Mouse (Mus musculus) CH12.LX (cell line): ENCODE measurements around the gene Casz1. TPM values are rescaled to one million over a fixed set of nuclear protein-coding genes. Genes with fewer than 3 reads are reported as not detected.

ENCODE experiments used
- DNase-seq: peaks from one replicate; pipeline ENCODE4 v3.0.0-alpha.2; 2013; ENCODE audit errors: extremely low read depth
- H3K27ac ChIP-seq: 2 replicates; pipeline ENCODE4 v1.5.1; 2012; ENCODE audit warnings: low read depth, mild to moderate bottlenecking, control low read depth, moderate library complexity; ENCODE audit not compliant: insufficient read depth
- H3K27me3 ChIP-seq: replicated peaks from 2 replicates; pipeline ENCODE3; 2012; ENCODE audit warnings: inconsistent platforms
- H3K36me3 ChIP-seq, 2 experiments: replicated peaks in 1 of 2; 2 replicates each; pipeline versions ENCODE3 to v1.6.1; 2012; ENCODE audit warnings: inconsistent platforms in 1 of 2, low read length in 1 of 2, mild to moderate bottlenecking in 1 of 2, mixed read lengths in 1 of 2, moderate library complexity in 1 of 2; ENCODE audit not compliant: control insufficient read depth in 1 of 2, insufficient read depth in 1 of 2
- H3K4me1 ChIP-seq, 2 experiments: 2 replicates each; pipeline ENCODE4 v1.6.1; 2012; ENCODE audit warnings: inconsistent platforms in 1 of 2, moderate library complexity in 1 of 2; ENCODE audit not compliant: insufficient read depth in 2 of 2, control insufficient read depth in 1 of 2
- H3K4me2 ChIP-seq: 2 replicates; pipeline ENCODE4 v1.6.1; 2012; ENCODE audit warnings: low read depth, mild to moderate bottlenecking, control low read depth; ENCODE audit not compliant: poor library complexity, insufficient read depth, severe bottlenecking
- H3K4me3 ChIP-seq, 3 experiments: fragments of 150-350 bp in 1 of 3; sonication (generic) in 1 of 3; replicated peaks in 1 of 3; 2 replicates each; pipeline versions ENCODE3 to v1.5.1; 2011 to 2012; ENCODE audit warnings: low read depth in 2 of 3, low read length in 2 of 3, mild to moderate bottlenecking in 2 of 3, moderate library complexity in 2 of 3, control low read depth in 1 of 3, improper control_type of control experiment in 1 of 3, inconsistent platforms in 1 of 3, mixed read lengths in 1 of 3; ENCODE audit not compliant: poor library complexity in 1 of 3
- H3K79me2 ChIP-seq: replicated peaks from 2 replicates; pipeline ENCODE4 v1.6.1; 2012; ENCODE audit warnings: mild to moderate bottlenecking, moderate library complexity; ENCODE audit not compliant: control insufficient read depth, poor library complexity, insufficient read depth, severe bottlenecking; ENCODE audit errors: extremely low read depth
- H3K9ac ChIP-seq: 2 replicates; pipeline ENCODE4 v1.6.1; 2012; ENCODE audit warnings: low read depth, mild to moderate bottlenecking, control low read depth, moderate library complexity; ENCODE audit not compliant: insufficient read depth
- H3K9me3 ChIP-seq: replicated peaks from 2 replicates; pipeline ENCODE3; 2012; ENCODE audit warnings: low read length, inconsistent platforms, mixed read lengths
- CHD1 ChIP-seq: IDR thresholded peaks from 2 replicates; pipeline ENCODE4 v1.6.1; 2012; ENCODE audit warnings: low read depth, low read length, improper control_type of control experiment, inconsistent platforms
- CTCF ChIP-seq, 2 experiments: IDR thresholded peaks in 1 of 2; conservative IDR thresholded peaks in 1 of 2; 2 replicates each; pipeline ENCODE4 v1.5.1; 2011 to 2012; ENCODE audit warnings: low read depth in 2 of 2, low read length in 2 of 2, improper control_type of control experiment in 1 of 2, inconsistent platforms in 1 of 2, mild to moderate bottlenecking in 1 of 2, moderate library complexity in 1 of 2
- E2F4 ChIP-seq: IDR thresholded peaks from 2 replicates; pipeline ENCODE4 v1.6.1; 2011; ENCODE audit warnings: low read depth, low read length, improper control_type of control experiment; ENCODE audit not compliant: insufficient replicate concordance
- ELF1 ChIP-seq: IDR thresholded peaks from 2 replicates; pipeline ENCODE4 v1.6.1; 2014; ENCODE audit warnings: low read depth, mild to moderate bottlenecking, inconsistent platforms, low read length, improper control_type of control experiment
- JUND ChIP-seq: conservative IDR thresholded peaks from 2 replicates; pipeline ENCODE4 v1.6.1; 2011; ENCODE audit warnings: low read depth, low read length, improper control_type of control experiment
- MAFK ChIP-seq: IDR thresholded peaks from 2 replicates; pipeline ENCODE4 v1.6.1; 2011; ENCODE audit warnings: low read length, improper control_type of control experiment; ENCODE audit not compliant: insufficient replicate concordance
- MEF2A ChIP-seq: IDR thresholded peaks from 2 replicates; pipeline ENCODE4 v1.6.1; 2014; ENCODE audit warnings: low read depth, mild to moderate bottlenecking, inconsistent platforms, low read length, improper control_type of control experiment, borderline replicate concordance
- MXI1 ChIP-seq: IDR thresholded peaks from 2 replicates; pipeline ENCODE4 v1.6.1; 2011; ENCODE audit warnings: mild to moderate bottlenecking, low read depth, low read length, improper control_type of control experiment
- POLR2A ChIP-seq: IDR thresholded peaks from 2 replicates; pipeline ENCODE4 v1.6.1; 2011; ENCODE audit warnings: low read depth, mild to moderate bottlenecking, improper control_type of control experiment, low read length
- POLR2AphosphoS2 ChIP-seq: IDR thresholded peaks from 2 replicates; pipeline ENCODE4 v1.6.1; 2011; ENCODE audit warnings: low read depth, low read length, improper control_type of control experiment
- SIN3A ChIP-seq: IDR thresholded peaks from 2 replicates; pipeline ENCODE4 v1.6.1; 2012; ENCODE audit warnings: low read length, improper control_type of control experiment, inconsistent platforms
- USF2 ChIP-seq: conservative IDR thresholded peaks from 2 replicates; pipeline ENCODE4 v1.6.1; 2011; ENCODE audit warnings: low read depth, low read length, improper control_type of control experiment
- ZC3H11A ChIP-seq: IDR thresholded peaks from 2 replicates; pipeline ENCODE4 v1.6.1; 2012; ENCODE audit warnings: low read depth, mild to moderate bottlenecking, inconsistent platforms, low read length, improper control_type of control experiment
- ZKSCAN1 ChIP-seq: IDR thresholded peaks from 2 replicates; pipeline ENCODE4 v1.6.1; 2012; ENCODE audit warnings: low read depth, inconsistent platforms, low read length, improper control_type of control experiment, borderline replicate concordance
- ZMIZ1 ChIP-seq: IDR thresholded peaks from 2 replicates; pipeline ENCODE4 v1.6.1; 2012; ENCODE audit warnings: low read depth, mild to moderate bottlenecking, inconsistent platforms, low read length, improper control_type of control experiment
- dilution Hi-C: fragments of 300-500 bp; cut with MboI; formaldehyde crosslinking; loops from 2 replicates; pipeline ENCODE4 v1.14.3; 2020; ENCODE audit warnings: low sequenced_read_pairs; ENCODE audit not compliant: extremely low pct_unique_long_range_greater_than_20kb, extremely low pct_ligation_motif_present
- in situ Hi-C: fragments of 300-500 bp; cut with MboI; formaldehyde crosslinking; loops from 3 replicates; pipeline ENCODE4 v1.14.3; 2019; ENCODE audit warnings: low sequenced_read_pairs, low pct_ligation_motif_present, low pct_unique_long_range_greater_than_20kb, mixed read lengths
- polyA plus RNA-seq: library from polyadenylated mRNA; unstranded; fragments of >175 nt; gene quantifications from 2 replicates; pipeline ENCODE4 v1.2.1, GENCODE M21; 2012; ENCODE audit warnings: low read depth; ENCODE audit not compliant: insufficient read length
- total RNA-seq, 2 experiments: library from RNA; depleted of rRNA; stranded (reverse); fragments of 300-350 nt in 1 of 2; fragments of >200 nt in 1 of 2; gene quantifications; 2 replicates each; pipeline ENCODE4 v1.2.3; 2012 to 2014

Gene Casz1
- total and polyA plus RNA-seq, 3 experiments = 0.12 to 0.36 (median 0.17) TPM

- dilution Hi-C loops (no loop called here), in situ Hi-C loops (no loop called here)
- no peaks in the 10 kb centered on the region for H3K79me2 ChIP-seq
- no peak for DNase-seq
- no peak overlapping the region for H3K27ac ChIP-seq
- peaks cover 2% of the 10 kb centered on the region for H3K9me3 ChIP-seq
- H3K4me3 ChIP-seq = no peak overlapping the region
- no peak overlapping the region for H3K9ac ChIP-seq
- H3K4me2 ChIP-seq = no peak overlapping the region
- no peaks in the 10 kb centered on the region for H3K27me3 ChIP-seq
- peaks cover 5 to 13% of the 10 kb centered on the region in 2 experiments; a peak in 3 of 4 replicates for H3K4me1 ChIP-seq
- peaks cover 6 to 72% of the 10 kb centered on the region in 2 experiments for H3K36me3 ChIP-seq
- TF ChIP-seq SIN3A (no peak), ELF1 (no peak), MAFK (no peak), CHD1 (no peak), ZC3H11A (no peak), CTCF (conservative IDR thresholded peaks at IDR 0.05 in 1 of 2, IDR thresholded peaks at IDR 0.05 in 1 of 2; ENCODE audit: low read depth in 2 of 2, low read length in 2 of 2) (no peak), ZKSCAN1 (no peak), USF2 (no peak), POLR2A (no peak), ZMIZ1 (no peak), E2F4 (no peak), JUND (no peak), MEF2A (no peak), POLR2AphosphoS2 (no peak), MXI1 (no peak)
Observed at GRCm38 (mm10) chr4:149002441-149003093, 198.3 kb downstream of the Casz1 start.

Other genes starting within 250 kb of the Casz1 start
- 61.8 and 75.4 TPM in 2 replicates for gene Exosc10, start 246.0 kb upstream of the Casz1 start, total RNA-seq (2012; rRNA removed)
- gene Exosc10, start 246.0 kb upstream of the Casz1 start, total RNA-seq (2014; rRNA removed) = 36.7 and 40.1 TPM in 2 replicates
- gene Exosc10, start 246.0 kb upstream of the Casz1 start, polyA plus RNA-seq = 90.7 and 108 TPM in 2 replicates
- gene Srm, start 212.9 kb upstream of the Casz1 start, total RNA-seq (2012; rRNA removed) = 151 and 213 TPM in 2 replicates
- 127 and 136 TPM in 2 replicates for gene Srm, start 212.9 kb upstream of the Casz1 start, total RNA-seq (2014; rRNA removed)
- gene Srm, start 212.9 kb upstream of the Casz1 start, polyA plus RNA-seq = 521 and 640 TPM in 2 replicates
- gene Masp2, start 201.9 kb upstream of the Casz1 start, total RNA-seq (2012; rRNA removed) = 0.85 and 1.3 TPM in 2 replicates
- 0.11 TPM in 1 of 2 replicates, not detected in the other for gene Masp2, start 201.9 kb upstream of the Casz1 start, total RNA-seq (2014; rRNA removed)
- gene Masp2, start 201.9 kb upstream of the Casz1 start, polyA plus RNA-seq = 0.21 TPM in 1 of 2 replicates, not detected in the other
- 176 and 238 TPM in 2 replicates for gene Tardbp, start 177.4 kb upstream of the Casz1 start, total RNA-seq (2012; rRNA removed)
- 341 and 403 TPM in 2 replicates for gene Tardbp, start 177.4 kb upstream of the Casz1 start, total RNA-seq (2014; rRNA removed)
- gene Tardbp, start 177.4 kb upstream of the Casz1 start, polyA plus RNA-seq = 617 and 618 TPM in 2 replicates
- not detected in 2 replicates for gene Gm572, start 161.1 kb upstream of the Casz1 start, total RNA-seq (2012; rRNA removed)
- not detected in 2 replicates for gene Gm572, start 161.1 kb upstream of the Casz1 start, total RNA-seq (2014; rRNA removed)
- not detected in 2 replicates for gene Gm572, start 161.1 kb upstream of the Casz1 start, polyA plus RNA-seq